30 mouse cellular contexts compared by ENCODE assay signal in the genomic region with DNA sequence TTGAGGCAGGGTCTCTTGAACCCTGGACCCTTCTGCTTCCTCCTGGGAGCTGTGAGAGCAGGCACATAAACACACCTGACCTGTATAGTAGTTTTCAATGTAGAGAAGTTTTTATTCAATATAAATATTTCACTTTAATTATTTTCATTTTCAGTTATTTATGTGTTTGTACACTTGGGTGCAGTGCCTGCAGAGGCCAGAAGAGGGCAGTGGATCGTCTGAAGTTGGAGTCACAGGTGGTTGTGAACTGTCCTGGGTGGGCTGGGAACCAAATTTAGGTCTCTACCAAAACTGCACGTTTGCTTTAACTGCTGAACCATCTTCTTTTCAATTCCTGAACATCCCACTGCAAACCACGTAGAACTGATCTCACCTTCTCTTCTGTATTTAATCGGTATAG. TPM values are rescaled to one million over a fixed set of nuclear protein-coding genes. Genes with fewer than 3 reads are reported as not detected.
A peak's percentile ranks its signal among the peaks of the same experiment; 100 is the strongest.
DNase-seq lines count a peak whose midpoint lies in the region; ATAC-seq and TF ChIP-seq lines count a peak whose summit lies in the region.
"Had no signal": no experiment of that assay in that cellular context is flagged by ENCODE, and none has a peak within 500 bp of the region (broad histone marks: within the 10 kb centered on the region; RNA-seq: fewer than 3 reads in every experiment).

No protein-coding gene starts in this region.

- ATAC-seq in forebrain, postnatal 0 days = no peak
- no peak for ATAC-seq in forebrain, embryonic 15.5 days (replicated peaks)
- no peak for ATAC-seq in midbrain, postnatal 0 days (ENCODE audit: low FRiP score)
- ATAC-seq in midbrain, embryonic 13.5 days = no peak
- ATAC-seq: forebrain, embryonic 13.5 days; hindbrain, embryonic 16.5 days; intestine, embryonic 15.5 days; midbrain, embryonic 15.5 days had no signal

- no peaks in the 10 kb centered on the region for H3K9me3 ChIP-seq in forebrain, postnatal 0 days (ENCODE audit: low read length)
- H3K9me3 ChIP-seq in forebrain, embryonic 15.5 days = no peaks in the 10 kb centered on the region
- H3K9me3 ChIP-seq in midbrain, postnatal 0 days (ENCODE audit: low read length) = 0 out of 2 replicates have a peak, but pooled peaks cover 2% of the 10 kb centered on the region
- H3K9me3 ChIP-seq in midbrain, embryonic 13.5 days = no peaks in the 10 kb centered on the region
- H3K9me3 ChIP-seq: intestine, embryonic 15.5 days; limb, embryonic 15.5 days; midbrain, embryonic 15.5 days; neural tube, embryonic 13.5 days had no signal

- no peak for TF ChIP-seq POLR2A in cortical plate, adult 2 months (IDR thresholded peaks at IDR 0.05; ENCODE audit: extremely low read depth, insufficient read depth, low read length)

- no peak overlapping the region for H3K4me2 ChIP-seq in forebrain, postnatal 0 days (ENCODE audit: low read depth)
- no peak overlapping the region for H3K4me2 ChIP-seq in forebrain, embryonic 15.5 days (replicated peaks)
- no peak overlapping the region for H3K4me2 ChIP-seq in midbrain, postnatal 0 days (ENCODE audit: low read depth, low read length, poor library complexity, severe bottlenecking)
- H3K4me2 ChIP-seq in midbrain, embryonic 13.5 days (replicated peaks) = no peak overlapping the region
- H3K4me2 ChIP-seq: forebrain, embryonic 13.5 days; heart, embryonic 11.5 days; intestine, embryonic 15.5 days; limb, embryonic 15.5 days; midbrain, embryonic 15.5 days; neural tube, embryonic 13.5 days had no signal

- H3K4me1 ChIP-seq in forebrain, postnatal 0 days (ENCODE audit: insufficient read depth) = no peaks in the 10 kb centered on the region
- H3K4me1 ChIP-seq in forebrain, embryonic 15.5 days = peaks cover 8% of the 10 kb centered on the region
- H3K4me1 ChIP-seq in midbrain, postnatal 0 days (ENCODE audit: insufficient read depth, low read length) = no peaks in the 10 kb centered on the region
- H3K4me1 ChIP-seq in midbrain, embryonic 13.5 days (replicated peaks) = peaks cover 9% of the 10 kb centered on the region
- no peaks in the 10 kb centered on the region for H3K4me1 ChIP-seq in cortical plate, adult 2 months (ENCODE audit: control insufficient read depth, insufficient read depth, low read length)
- H3K4me1 ChIP-seq: hindbrain, embryonic 10.5 days; intestine, embryonic 15.5 days; limb, embryonic 15.5 days; neural tube, embryonic 13.5 days had no signal

- no peak overlapping the region for H3K9ac ChIP-seq in forebrain, postnatal 0 days
- H3K9ac ChIP-seq in forebrain, embryonic 15.5 days (replicated peaks) = no peak overlapping the region
- H3K9ac ChIP-seq in midbrain, postnatal 0 days (replicated peaks; ENCODE audit: low read length, poor library complexity, severe bottlenecking) = no peak overlapping the region
- H3K9ac ChIP-seq in midbrain, embryonic 13.5 days (replicated peaks) = no peak overlapping the region
- H3K9ac ChIP-seq: forebrain, embryonic 13.5 days; intestine, embryonic 15.5 days; limb, embryonic 15.5 days; midbrain, embryonic 15.5 days; neural tube, embryonic 13.5 days had no signal

- no peak overlapping the region for H3K27ac ChIP-seq in forebrain, postnatal 0 days (ENCODE audit: low read depth, low read length)
- H3K27ac ChIP-seq in forebrain, embryonic 15.5 days (replicated peaks) = no peak overlapping the region
- no peak overlapping the region for H3K27ac ChIP-seq in layer of hippocampus, adult 2 months
- H3K27ac ChIP-seq in midbrain, postnatal 0 days (ENCODE audit: low read depth, low read length) = no peak overlapping the region
- no peak overlapping the region for H3K27ac ChIP-seq in midbrain, embryonic 13.5 days
- H3K27ac ChIP-seq in cortical plate, adult 2 months (ENCODE audit: insufficient read depth, low read length) = no peak overlapping the region
- H3K27ac ChIP-seq: forebrain, embryonic 13.5 days; hindbrain, embryonic 10.5 days; intestine, embryonic 15.5 days; midbrain, embryonic 15.5 days; neural tube, embryonic 13.5 days had no signal

- no peaks in the 10 kb centered on the region for H3K36me3 ChIP-seq in forebrain, postnatal 0 days (ENCODE audit: insufficient read depth)
- no peaks in the 10 kb centered on the region for H3K36me3 ChIP-seq in forebrain, embryonic 15.5 days
- H3K36me3 ChIP-seq in midbrain, postnatal 0 days (ENCODE audit: insufficient read depth, low read length) = no peaks in the 10 kb centered on the region
- H3K36me3 ChIP-seq in midbrain, embryonic 13.5 days = no peaks in the 10 kb centered on the region
- H3K36me3 ChIP-seq: G1E; hindbrain, embryonic 10.5 days; intestine, embryonic 15.5 days; limb, embryonic 15.5 days; midbrain, embryonic 15.5 days; neural tube, embryonic 13.5 days had no signal

- 0 out of 2 replicates have a peak, but pooled peaks have one; percentile 29 for TF ChIP-seq CTCF in forebrain, postnatal 0 days (IDR thresholded peaks at IDR 0.05; ENCODE audit: low read depth)
- peak; percentile 60 for TF ChIP-seq CTCF in layer of hippocampus, adult 2 months (conservative IDR thresholded peaks at IDR 0.05)
- TF ChIP-seq CTCF in midbrain, postnatal 0 days (IDR thresholded peaks at IDR 0.05) = peak; percentile 39
- 0 out of 2 replicates have a peak, but pooled peaks have one; percentile 13 for TF ChIP-seq CTCF in cortical plate, adult 2 months (IDR thresholded peaks at IDR 0.05; ENCODE audit: extremely low read depth, insufficient read depth, low read length)

- DNase-seq in forebrain, postnatal 0 days = no peak
- DNase-seq in layer of hippocampus, adult 2 months (ENCODE audit: low spot score in 2 of 2) = no peak
- no peak for DNase-seq in layer of hippocampus, postnatal 25 days (ENCODE audit: extremely low spot score in 1 of 2, low spot score in 1 of 2)
- no peak for DNase-seq in midbrain, postnatal 0 days (ENCODE audit: low spot score)
- DNase-seq in kidney, postnatal 10 days = no peak
- DNase-seq: adrenal gland, postnatal 14 days; cerebellum, adult 8-10 months; cerebellum, postnatal 36 days; kidney, postnatal 14 days; left cerebral cortex, postnatal 4 days; lung, adult 18-20 months; lung, postnatal 4 days; retina, postnatal 1 day; thymus, adult 18-20 months; thymus, postnatal 36 days had no signal

- H3K4me3 ChIP-seq in forebrain, postnatal 0 days (ENCODE audit: low read depth, low read length) = no peak overlapping the region
- no peak overlapping the region for H3K4me3 ChIP-seq in forebrain, embryonic 15.5 days
- no peak overlapping the region for H3K4me3 ChIP-seq in layer of hippocampus, adult 2 months
- H3K4me3 ChIP-seq in midbrain, postnatal 0 days (ENCODE audit: low read depth, low read length) = no peak overlapping the region
- H3K4me3 ChIP-seq in midbrain, embryonic 13.5 days (replicated peaks) = no peak overlapping the region
- no peak overlapping the region for H3K4me3 ChIP-seq in cortical plate, adult 2 months (ENCODE audit: insufficient read depth, low read length)
- H3K4me3 ChIP-seq: forebrain, embryonic 13.5 days; hindbrain, embryonic 10.5 days; intestine, embryonic 15.5 days; limb, embryonic 15.5 days; midbrain, embryonic 15.5 days; myocyte; neural tube, embryonic 13.5 days had no signal

- no peaks in the 10 kb centered on the region for H3K27me3 ChIP-seq in forebrain, postnatal 0 days (ENCODE audit: insufficient read depth, low read length)
- no peaks in the 10 kb centered on the region for H3K27me3 ChIP-seq in forebrain, embryonic 15.5 days
- H3K27me3 ChIP-seq in midbrain, postnatal 0 days (ENCODE audit: insufficient read depth, low read length) = no peaks in the 10 kb centered on the region
- H3K27me3 ChIP-seq in midbrain, embryonic 13.5 days = no peaks in the 10 kb centered on the region
- H3K27me3 ChIP-seq: forebrain, embryonic 13.5 days; intestine, embryonic 15.5 days; limb, embryonic 15.5 days; midbrain, embryonic 15.5 days; neural tube, embryonic 13.5 days had no signal

- 90% methylated on average over 4 of the region's 4 CpGs for WGBS in forebrain, postnatal 0 days
- WGBS in forebrain, embryonic 15.5 days = 86% methylated on average over 4 of the region's 4 CpGs
- whole genome bisulfite sequencing in midbrain, postnatal 0 days = 85% methylated on average over 4 of the region's 4 CpGs
- WGBS in midbrain, embryonic 13.5 days = 83% methylated on average over 4 of the region's 4 CpGs

RNA-seq across cellular contexts. Expression of gene Kif6, which starts 35.4 kb away (rescaled TPM):
- total RNA-seq in forebrain, postnatal 0 days (2014; rRNA removed) = 3.7 and 7.4 TPM in 2 replicates
- 1.6 and 2.0 TPM in 2 replicates for polyA plus RNA-seq in forebrain, postnatal 0 days (2015; fragmentation: Nextera tagmentation; extraction: Ambion mirVana)
- 1.7 and 2.1 TPM in 2 replicates for polyA plus RNA-seq in forebrain, embryonic 15.5 days (2015; fragmentation: Nextera tagmentation; extraction: Ambion mirVana)
- 1 to 10 TPM; 5.0 to 6.1 TPM for total RNA-seq in layer of hippocampus, adult 2 months (2021)
- 1 to 10 TPM; 3.0 to 3.9 TPM for total RNA-seq in layer of hippocampus, postnatal 25 days (2021)
- 2.1 and 2.7 TPM in 2 replicates for total RNA-seq in midbrain, postnatal 0 days (2014; rRNA removed)
- 1.1 and 1.7 TPM in 2 replicates for polyA plus RNA-seq in midbrain, postnatal 0 days (2015; fragmentation: Nextera tagmentation; extraction: Ambion mirVana)
- 2.4 and 3.6 TPM in 2 replicates for polyA plus RNA-seq in midbrain, embryonic 13.5 days (2015; fragmentation: Nextera tagmentation; extraction: Ambion mirVana)
- polyA plus RNA-seq in cortical plate, adult 2 months (2012; rRNA removed) = 1.5 and 1.9 TPM in 2 replicates
- total RNA-seq: gastrocnemius, adult 18-20 months; megakaryocyte-erythroid progenitor cell, adult 5-6 weeks had no signal
- polyA plus RNA-seq: G1E had no signal
